Mouse (Mus musculus) kidney, adult 2 months (tissue): ENCODE measurements at regions not wholly inside any gene's neighbourhood (a gene's known extent, or its start where the extent isn't known, plus 50 kb on each side); places are given as distances from the start of the nearest gene placed in this dataset.

ENCODE experiments used
- DNase-seq: peaks from one replicate; pipeline ENCODE4 v3.0.0; 2021
- H3K27ac ChIP-seq: fragments of 200-500 bp; 2 replicates; pipeline ENCODE4 v1.5.1; 2012; ENCODE audit warnings: low read depth, low read length, control low read depth, inconsistent platforms; ENCODE audit not compliant: insufficient read depth
- H3K27me3 ChIP-seq: fragments of 200-500 bp; replicated peaks from 2 replicates; pipeline ENCODE4 v1.6.1; 2012; ENCODE audit warnings: mild to moderate bottlenecking, moderate library complexity, low read length, inconsistent platforms; ENCODE audit not compliant: control insufficient read depth, insufficient read depth
- H3K36me3 ChIP-seq: fragments of 200-500 bp; 2 replicates; pipeline ENCODE4 v1.6.1; 2012; ENCODE audit warnings: mild to moderate bottlenecking, moderate library complexity, low read length, inconsistent platforms; ENCODE audit not compliant: control insufficient read depth, insufficient read depth
- H3K4me1 ChIP-seq: fragments of 200-500 bp; 2 replicates; pipeline ENCODE4 v1.6.1; 2011; ENCODE audit warnings: low read length; ENCODE audit not compliant: control insufficient read depth, insufficient read depth
- H3K4me3 ChIP-seq: fragments of 200-500 bp; 2 replicates; pipeline ENCODE4 v1.5.1; 2011; ENCODE audit warnings: mild to moderate bottlenecking, low read depth, low read length, control low read depth; ENCODE audit not compliant: insufficient read depth
- CTCF ChIP-seq: fragments of 200-500 bp; conservative IDR thresholded peaks from 2 replicates; pipeline ENCODE4 v1.5.1; 2011; ENCODE audit warnings: low read depth, mild to moderate bottlenecking, control low read depth, low read length, moderate library complexity, mixed read lengths; ENCODE audit not compliant: insufficient read depth, insufficient read length
- POLR2A ChIP-seq: fragments of 200-500 bp; IDR thresholded peaks from one replicate; pipeline ENCODE4 v1.6.1; 2011; ENCODE audit warnings: low read depth, low read length, control low read depth
- whole genome bisulfite sequencing: fragments of 180-500 bp; shearing (Covaris S2); methylation state at CpG from one replicate; pipeline ENCODE4 v1.1.7; 2018; 5-methylcytosine and 5-hydroxymethylcytosine counted together

DNA sequence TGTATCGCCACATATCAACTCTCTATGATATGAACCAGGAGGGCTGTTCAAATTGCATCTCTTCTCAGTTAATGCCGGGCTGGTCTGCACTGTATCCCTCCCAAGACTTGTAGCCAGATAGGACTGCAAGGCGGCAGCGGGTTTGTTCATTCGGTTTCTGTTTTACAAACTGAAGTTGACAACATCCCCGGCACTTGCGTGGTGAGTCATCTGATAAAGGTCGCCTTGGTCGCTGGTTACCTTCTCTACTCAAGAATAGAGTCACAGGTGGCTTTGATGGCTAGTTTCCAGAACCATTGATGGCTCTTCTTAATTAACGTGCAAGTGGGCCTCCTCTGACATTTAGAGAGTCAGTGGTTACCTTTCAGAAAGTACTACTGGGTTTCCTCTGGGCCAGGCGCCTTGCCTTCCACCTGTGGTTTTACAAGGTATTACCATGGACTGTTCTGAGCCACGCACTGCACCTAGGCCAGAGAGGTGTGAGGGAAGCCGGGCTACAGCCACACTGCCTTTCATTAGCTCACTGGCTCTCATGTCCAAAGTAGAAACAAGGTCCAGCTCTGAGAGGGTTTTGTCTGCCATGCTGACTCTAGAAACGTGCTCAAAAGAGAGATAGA, 1266.9 kb upstream of the A1bg start:
- H3K4me1 ChIP-seq: no peaks in the 10 kb centered on the region
- WGBS: 94% methylated on average over 14 of the region's 14 CpGs
- no peak for DNase-seq
- no peak overlapping the region for H3K27ac ChIP-seq
- H3K27me3 ChIP-seq: no peaks in the 10 kb centered on the region
- TF ChIP-seq CTCF (no peak), POLR2A (no peak)
- H3K4me3 ChIP-seq: no peak overlapping the region
- no peaks in the 10 kb centered on the region for H3K36me3 ChIP-seq

DNA sequence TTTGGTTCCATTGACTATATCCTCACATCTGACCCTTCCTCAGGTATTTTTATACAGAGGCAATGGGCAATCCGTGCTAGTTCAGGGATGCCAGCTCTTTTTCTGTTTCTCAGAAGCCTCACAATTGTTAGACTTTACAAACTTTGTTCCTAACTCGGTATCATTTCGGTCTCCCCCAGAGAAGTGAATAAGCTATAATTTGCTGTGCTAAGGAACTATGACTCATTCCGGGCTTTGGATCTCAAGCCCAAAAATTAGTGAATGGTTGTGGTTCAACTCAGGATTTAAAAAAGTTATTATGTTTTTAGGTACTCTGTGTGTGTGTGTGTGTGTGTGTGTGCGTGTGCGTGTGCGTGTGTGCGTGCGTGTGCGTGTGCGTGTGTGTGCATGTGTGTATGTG, 1263.7 kb upstream of the A1bg start:
- WGBS: 98% methylated on average over 11 of the region's 11 CpGs
- TF ChIP-seq POLR2A (no peak), CTCF (no peak)

DNA sequence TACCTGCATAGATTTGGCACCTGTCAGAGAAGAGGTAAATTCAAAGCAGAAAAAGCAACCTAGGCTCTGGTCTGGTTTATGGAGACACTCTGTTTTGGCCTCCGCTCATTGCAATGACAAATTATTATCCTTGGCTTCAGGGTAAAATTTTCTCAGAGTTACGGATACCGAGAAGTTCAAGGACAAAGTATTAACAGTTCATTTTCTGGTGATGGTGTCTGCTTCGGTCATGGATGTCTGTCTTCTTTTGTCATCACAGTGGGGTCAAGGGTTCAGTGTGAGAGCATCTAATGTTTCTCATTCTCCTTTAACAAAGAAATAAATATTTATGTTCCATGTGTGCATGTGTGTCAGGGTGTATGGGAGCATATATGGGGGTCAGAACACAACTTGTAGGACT, 1261.0 kb upstream of the A1bg start:
- 83% methylated on average over 4 of the region's 4 CpGs for WGBS
- Histone ChIP-seq H3K27me3 (no peaks in the 10 kb centered on the region), H3K4me3 (no peak overlapping the region), H3K27ac (no peak overlapping the region), H3K36me3 (no peaks in the 10 kb centered on the region), H3K4me1 (no peaks in the 10 kb centered on the region)
- DNase-seq: no peak
- TF ChIP-seq CTCF (no peak), POLR2A (no peak)

More for the DNA sequence above, 1263.7 kb upstream of the A1bg start:
- Histone ChIP-seq H3K4me1 (no peaks in the 10 kb centered on the region), H3K4me3 (no peak overlapping the region), H3K27ac (no peak overlapping the region), H3K36me3 (no peaks in the 10 kb centered on the region), H3K27me3 (no peaks in the 10 kb centered on the region)
- no peak for DNase-seq

DNA sequence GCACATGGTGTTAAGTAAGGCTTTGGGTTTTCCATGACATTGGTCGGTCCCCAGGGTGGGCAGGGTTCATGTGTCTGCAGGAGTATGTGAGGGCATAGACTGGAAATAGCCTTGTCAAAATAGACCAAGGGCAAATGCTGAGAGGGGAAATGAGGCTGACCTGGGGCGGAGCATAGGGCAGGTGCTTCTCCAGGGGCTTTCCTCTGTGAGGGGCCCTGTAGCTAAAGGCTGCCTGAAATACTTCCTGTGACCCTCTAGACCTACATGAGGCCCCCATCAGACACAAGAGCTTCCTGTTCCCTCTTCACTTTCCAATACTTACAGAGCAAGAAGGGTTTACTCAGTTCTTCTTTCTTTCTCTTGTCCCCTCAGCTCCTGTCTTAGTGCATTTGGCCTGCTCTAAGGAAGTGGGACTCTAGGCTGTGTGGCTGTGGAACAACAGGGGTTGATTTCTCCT, 1258.7 kb upstream of the A1bg start:
- H3K4me3 ChIP-seq: no peak overlapping the region
- H3K4me1 ChIP-seq: no peaks in the 10 kb centered on the region
- no peaks in the 10 kb centered on the region for H3K27me3 ChIP-seq
- WGBS: 73% methylated on average over 2 of the region's 2 CpGs
- H3K36me3 ChIP-seq: no peaks in the 10 kb centered on the region
- H3K27ac ChIP-seq: no peak overlapping the region
- DNase-seq: no peak
- TF ChIP-seq CTCF (no peak), POLR2A (no peak)

DNA sequence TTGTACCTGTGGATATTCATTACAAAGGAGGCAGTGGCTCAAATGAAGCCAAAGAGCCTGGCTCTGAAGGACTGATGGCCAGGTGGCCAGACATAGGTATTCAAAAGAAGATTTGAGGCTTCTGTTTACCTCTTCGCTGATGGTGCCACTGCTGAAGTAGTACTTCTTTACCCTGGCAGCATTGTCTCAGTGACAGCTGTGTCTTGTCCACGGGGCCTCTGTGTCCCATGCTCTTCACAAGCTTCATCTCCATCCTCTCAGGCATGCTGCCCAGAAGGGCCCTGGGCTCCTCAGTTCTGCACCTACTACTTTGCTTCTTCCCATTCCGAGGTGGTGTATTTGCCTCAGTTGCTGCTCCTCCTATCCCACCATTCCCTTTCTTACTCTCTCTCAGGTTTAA, 1257.9 kb upstream of the A1bg start:
- Histone ChIP-seq H3K27me3 (no peaks in the 10 kb centered on the region), H3K4me1 (no peaks in the 10 kb centered on the region), H3K36me3 (no peaks in the 10 kb centered on the region), H3K4me3 (no peak overlapping the region), H3K27ac (no peak overlapping the region)
- no peak for DNase-seq
- no peak for TF ChIP-seq POLR2A
- no peak for TF ChIP-seq CTCF
- 90% methylated on average over 3 of the region's 3 CpGs for WGBS

DNA sequence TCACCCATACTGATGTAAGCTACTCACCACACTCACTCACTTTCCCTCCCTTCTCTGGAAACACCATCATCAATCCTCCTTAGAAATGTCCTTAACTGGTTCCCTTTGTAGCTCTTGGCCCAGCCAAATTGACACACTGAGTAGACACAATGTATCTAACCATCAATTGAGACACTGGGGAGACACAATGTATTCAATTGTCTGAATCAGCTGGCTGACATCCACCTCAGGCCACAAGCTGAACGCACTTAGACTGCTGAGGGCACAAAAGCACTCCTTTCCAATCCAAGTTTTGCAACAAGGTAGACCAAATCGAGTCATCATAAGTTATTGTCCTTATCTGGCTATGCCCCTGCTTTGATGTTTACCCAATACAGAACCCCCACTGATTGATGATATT, 1257.0 kb upstream of the A1bg start:
- no peaks in the 10 kb centered on the region for H3K36me3 ChIP-seq
- no peaks in the 10 kb centered on the region for H3K27me3 ChIP-seq
- no peak overlapping the region for H3K27ac ChIP-seq
- DNase-seq: no peak
- H3K4me3 ChIP-seq: no peak overlapping the region
- 81% methylated on average over 2 of the region's 2 CpGs for WGBS
- no peaks in the 10 kb centered on the region for H3K4me1 ChIP-seq
- TF ChIP-seq CTCF (no peak), POLR2A (no peak)

DNA sequence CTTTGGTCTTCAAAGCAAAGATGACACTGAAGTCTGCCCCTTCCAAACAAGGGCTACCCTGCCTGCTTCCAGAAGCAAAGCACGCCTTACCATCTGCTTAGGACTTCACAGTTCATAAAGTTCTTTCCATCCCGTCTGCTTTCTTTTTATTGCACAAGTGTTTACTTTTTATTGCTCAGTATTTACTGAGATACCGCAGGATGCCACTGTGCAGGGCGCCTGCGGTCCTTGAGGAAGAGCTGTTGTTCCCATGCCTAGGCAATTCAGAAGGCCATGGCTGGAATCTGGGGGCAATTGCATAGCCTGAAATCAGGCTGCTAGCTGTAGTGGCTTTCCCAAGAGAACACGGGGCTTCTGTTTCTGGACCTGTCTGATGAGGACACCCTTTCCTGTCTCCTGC, 1255.8 kb upstream of the A1bg start:
- Histone ChIP-seq H3K36me3 (no peaks in the 10 kb centered on the region), H3K4me1 (no peaks in the 10 kb centered on the region), H3K27me3 (no peaks in the 10 kb centered on the region), H3K27ac (no peak overlapping the region), H3K4me3 (no peak overlapping the region)
- no peak for TF ChIP-seq CTCF
- no peak for TF ChIP-seq POLR2A
- DNase-seq: no peak
- WGBS: 70% methylated on average over 6 of the region's 6 CpGs

DNA sequence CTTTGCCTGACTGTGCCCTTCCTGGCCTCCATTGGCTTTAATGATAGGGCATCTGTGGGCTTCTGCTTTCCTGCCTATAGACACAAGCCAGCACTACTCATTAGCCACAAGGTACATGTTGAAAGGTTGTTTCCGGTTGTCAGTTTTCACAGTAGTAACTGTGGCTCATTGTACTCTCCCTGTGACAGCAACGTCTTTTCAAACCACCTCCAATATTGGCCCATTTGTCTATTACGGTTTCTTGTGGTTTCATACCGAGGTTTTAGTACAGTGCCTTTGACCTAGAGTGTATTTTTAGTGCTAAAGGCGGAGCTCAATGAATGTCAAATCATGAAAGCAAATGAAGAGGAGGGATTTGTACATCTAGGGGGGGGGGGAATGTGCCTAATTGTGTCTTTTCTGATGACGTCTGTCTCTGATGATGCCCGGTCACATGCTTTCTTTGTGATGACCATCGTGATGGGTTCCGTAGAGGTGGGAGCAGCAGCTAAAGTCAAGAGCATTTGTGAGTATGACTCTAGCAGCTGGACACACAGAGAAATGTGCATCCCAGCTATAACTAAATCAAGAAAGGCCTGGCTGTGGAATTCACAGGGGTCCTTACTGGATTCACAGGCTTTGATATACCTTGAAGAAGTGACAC, 1255.1 kb upstream of the A1bg start:
- 90% methylated on average over 9 of the region's 9 CpGs for WGBS
- Histone ChIP-seq H3K27me3 (no peaks in the 10 kb centered on the region), H3K4me3 (no peak overlapping the region), H3K4me1 (no peaks in the 10 kb centered on the region), H3K36me3 (no peaks in the 10 kb centered on the region), H3K27ac (no peak overlapping the region)
- DNase-seq: no peak
- TF ChIP-seq POLR2A: no peak
